Mouse (Mus musculus) layer of hippocampus, postnatal 14 days (tissue): Measurements from ENCODE around the gene Atrn. TPM values are rescaled to one million over a fixed set of nuclear protein-coding genes. Genes with fewer than 3 reads are reported as not detected.
"Not testable (repeated sequence)": the region's sequence is repeated elsewhere in the genome, so short reads cannot be mapped to it uniquely, and the experiment has no call there.

Experiments used
- DNase-seq, 2 experiments: peaks; one replicate each; pipeline ENCODE4 v3.0.0; 2021 to 2022; ENCODE audit warnings: low spot score in 2 of 2, mixed read lengths in 1 of 2
- total RNA-seq, 2 experiments: library from RNA; stranded (reverse); gene quantifications; 2 replicates each; pipeline ENCODE4 v1.2.3; 2021

Gene Atrn
- total RNA-seq, 2 experiments from 2014 or later = 117 to 122 TPM

DNA sequence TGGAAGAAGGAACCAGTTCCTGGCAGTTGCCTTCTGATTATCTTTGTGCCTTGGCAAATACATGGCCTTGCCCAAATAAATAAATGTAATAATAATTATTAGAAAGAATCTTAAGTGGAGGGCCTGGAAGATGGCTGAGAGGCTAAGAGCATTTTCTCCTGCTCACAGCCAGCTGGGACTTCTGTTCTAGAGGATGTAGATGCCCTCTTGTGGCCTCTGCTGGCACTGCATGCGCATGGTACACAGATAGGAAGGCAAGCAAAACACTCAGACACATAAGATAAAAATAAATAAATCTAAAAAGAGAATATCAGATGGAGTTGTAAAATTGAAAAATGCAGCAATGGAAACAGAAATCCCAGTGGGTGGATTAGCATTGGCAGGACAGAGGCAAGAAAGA lies 44.3 kb downstream of the Atrn start:
- DNase-seq = peak; percentile 88 to 94

DNA sequence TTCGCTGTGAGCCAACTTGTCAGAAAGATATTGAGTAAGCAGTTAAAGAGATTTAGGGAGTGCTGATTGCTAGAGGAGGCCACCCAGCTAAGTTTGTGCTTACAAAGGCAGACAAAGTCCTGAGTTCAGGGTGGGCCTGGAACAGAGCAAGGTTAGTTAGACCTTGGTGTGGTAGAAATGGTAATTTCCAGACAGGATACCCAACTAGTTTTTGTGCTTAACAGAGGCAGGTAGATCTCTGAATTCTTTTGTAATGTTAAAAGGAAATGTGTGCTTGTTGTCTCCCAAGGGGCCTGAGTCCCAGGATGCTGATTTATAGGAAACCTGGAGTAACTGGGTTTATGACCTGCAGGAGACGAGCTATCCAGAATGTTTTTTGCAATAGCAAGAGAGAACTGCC lies 52.6 kb downstream of the Atrn start:
- DNase-seq = no peak

GRCm38 (mm10) chr2:130961851-130962250 lies 55.6 kb downstream of the Atrn start:
- peak in 1 of 2 experiments; percentile 38 for DNase-seq

DNA sequence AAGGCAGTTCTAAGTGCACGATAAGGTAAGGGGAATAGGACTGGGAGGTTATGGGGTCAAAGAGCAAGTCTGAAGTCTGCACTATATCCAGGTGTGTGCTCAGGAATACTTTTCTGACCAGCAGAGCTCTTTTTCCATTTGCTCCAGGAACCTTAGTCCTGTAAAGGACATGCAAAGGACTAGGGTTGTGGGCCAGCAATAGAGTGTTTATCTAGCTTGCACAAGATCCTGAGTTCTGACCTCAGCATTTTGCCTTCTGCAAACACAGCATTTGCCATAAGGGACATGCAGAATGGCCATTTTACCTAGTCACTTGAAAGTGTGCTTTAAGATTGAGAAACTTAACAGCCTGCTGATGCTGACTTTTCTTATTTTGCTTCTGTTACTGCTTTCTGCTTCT lies 58.7 kb downstream of the Atrn start:
- no peak for DNase-seq

DNA sequence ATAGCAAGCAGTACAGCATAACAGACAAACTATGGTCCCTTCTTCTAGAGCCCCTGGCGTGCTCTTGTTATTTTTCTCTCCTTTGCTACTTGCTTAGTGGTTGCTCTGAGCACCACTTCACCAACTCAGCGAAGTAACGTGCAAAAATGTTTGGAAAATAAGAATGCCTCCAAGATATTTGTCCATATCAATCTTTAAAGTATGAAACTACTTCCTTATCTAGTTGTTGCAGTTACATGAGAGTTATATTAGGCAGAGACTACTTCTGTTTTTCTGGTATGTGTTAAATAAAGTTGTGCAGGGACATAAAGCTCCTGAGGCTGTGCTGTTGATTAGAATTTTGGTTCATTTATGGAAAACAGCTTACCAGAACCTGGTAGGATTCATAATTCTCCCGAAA lies 64.7 kb downstream of the Atrn start:
- no peak for DNase-seq

GRCm38 (mm10) chr2:130972386-130972785 lies 66.1 kb downstream of the Atrn start:
- DNase-seq = no peak

GRCm38 (mm10) chr2:130974928-130975327 lies 68.6 kb downstream of the Atrn start:
- no peak for DNase-seq

DNA sequence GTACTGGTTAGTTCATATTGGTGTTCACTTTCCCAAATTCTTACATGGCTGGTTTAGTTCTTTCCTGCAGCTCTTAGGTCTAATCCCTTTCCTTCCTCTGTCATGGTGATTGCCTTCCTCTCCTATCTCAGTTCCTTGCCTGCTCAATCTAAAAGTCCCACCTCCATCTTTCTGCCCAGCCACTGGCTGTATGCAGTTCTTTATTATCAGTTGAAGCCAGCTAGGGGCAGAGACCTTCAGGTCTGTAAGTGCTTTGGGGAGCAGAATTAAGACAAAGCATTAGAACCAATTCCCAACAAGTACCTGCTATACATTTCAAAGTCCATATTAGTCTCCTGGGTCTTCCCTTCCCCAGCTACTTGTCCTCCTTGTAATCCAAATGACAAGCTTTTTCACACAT lies 71.3 kb downstream of the Atrn start:
- DNase-seq = no peak

- no peak for DNase-seq
Measured at GRCm38 (mm10) chr2:130978058-130978847, 72.0 kb downstream of the Atrn start.

- DNase-seq = no peak
Measured at GRCm38 (mm10) chr2:130979138-130979537, 72.8 kb downstream of the Atrn start.

- DNase-seq = no peak
Measured at GRCm38 (mm10) chr2:130992818-130993217, 86.5 kb downstream of the Atrn start.

- DNase-seq = no peak
Measured at GRCm38 (mm10) chr2:131009123-131009522, 102.8 kb downstream of the Atrn start.

DNA sequence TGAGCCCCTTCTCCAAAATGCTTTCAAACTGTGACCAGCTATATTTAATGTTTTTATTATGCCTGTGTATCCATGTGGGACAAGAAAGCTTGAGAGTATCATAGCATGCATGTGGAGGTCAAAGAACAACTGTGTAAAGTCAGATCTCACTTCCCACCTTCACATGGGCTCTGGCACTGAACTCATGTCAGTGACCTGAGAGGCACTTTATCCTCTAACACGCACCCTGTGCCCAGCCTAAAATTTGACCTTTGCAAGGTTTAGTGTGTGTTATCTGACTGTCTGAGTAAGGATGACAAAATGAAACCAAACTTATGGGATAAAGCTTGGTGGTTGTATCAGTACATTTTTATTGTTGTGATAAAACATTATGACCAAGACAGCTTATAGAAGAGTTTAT lies 104.3 kb downstream of the Atrn start:
- no peak for DNase-seq

- no peak for DNase-seq
Measured at GRCm38 (mm10) chr2:131025230-131025629, 118.9 kb downstream of the Atrn start.

DNA sequence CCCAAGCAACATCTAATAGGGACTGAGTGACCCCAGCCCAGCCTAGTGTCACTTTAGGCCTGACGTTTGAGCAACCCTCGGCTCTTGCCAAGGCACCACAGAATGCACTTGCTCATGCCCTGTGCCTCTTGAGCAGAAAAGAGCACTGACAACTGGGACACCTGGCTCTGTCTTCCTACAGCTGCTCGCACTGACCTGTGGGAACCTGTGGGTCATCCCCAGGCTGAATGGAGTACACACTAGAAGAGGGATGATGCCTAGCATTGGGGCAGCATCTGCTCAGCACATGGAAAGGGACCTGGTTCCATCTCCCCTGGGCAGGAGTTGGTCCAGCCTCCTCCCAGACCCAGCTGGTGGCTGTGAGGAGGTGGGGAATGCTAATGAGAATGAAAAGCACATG lies 120.6 kb downstream of the Atrn start:
- DNase-seq = no peak

DNA sequence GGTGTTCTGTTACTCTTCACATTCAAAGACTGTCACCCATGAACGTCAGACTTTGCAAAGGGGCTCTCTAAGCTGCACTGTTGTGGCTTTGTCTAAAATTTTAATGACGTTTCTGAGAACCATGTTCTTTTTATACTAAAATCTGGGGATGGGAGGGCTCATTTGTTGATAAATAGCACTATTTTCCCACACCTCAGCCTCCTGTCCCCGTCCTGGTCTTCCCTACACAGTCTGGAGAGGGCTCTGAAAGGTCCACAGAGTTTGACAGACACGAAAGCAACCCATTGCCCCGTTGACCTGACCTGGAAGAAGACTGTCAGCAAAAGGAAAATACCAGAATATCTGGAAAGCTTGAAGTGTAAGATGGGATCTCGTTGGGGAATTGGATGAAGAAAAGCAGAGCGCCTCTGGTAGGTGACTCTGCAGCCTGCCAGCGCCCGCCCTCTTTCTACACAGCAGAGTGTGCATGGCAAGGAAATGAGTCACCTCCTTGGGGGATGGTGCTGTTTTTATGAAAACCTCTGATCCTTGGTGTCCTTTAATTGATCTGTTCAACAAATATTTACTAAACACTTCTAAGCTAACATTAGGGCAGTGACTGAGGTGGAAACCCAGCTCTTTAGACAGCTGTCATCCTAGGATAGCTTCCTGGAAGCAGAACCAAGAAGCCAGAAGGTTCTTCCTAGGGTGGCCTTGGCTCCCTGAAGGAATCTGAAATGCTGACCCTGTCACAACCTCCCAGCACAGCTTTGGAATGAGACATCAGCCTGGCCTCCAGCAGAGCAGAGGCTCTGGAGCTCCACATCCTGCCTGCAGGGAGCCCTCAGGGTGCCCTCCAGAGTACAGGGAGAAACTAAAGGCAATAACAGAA lies 123.0 kb downstream of the Atrn start:
- no peak for DNase-seq

- no peak for DNase-seq
Measured at GRCm38 (mm10) chr2:131030561-131030960, 124.3 kb downstream of the Atrn start.

GRCm38 (mm10) chr2:131030998-131031397 lies 124.7 kb downstream of the Atrn start:
- DNase-seq = no peak

- DNase-seq = not testable (repeated sequence)
Measured at GRCm38 (mm10) chr2:131031406-131031805, 125.1 kb downstream of the Atrn start.

- no peak for DNase-seq
Measured at GRCm38 (mm10) chr2:131036343-131036742, 130.0 kb downstream of the Atrn start.

- DNase-seq = no peak
Measured at GRCm38 (mm10) chr2:131036757-131037156, 130.5 kb downstream of the Atrn start.
